8 mouse cellular contexts compared by ENCODE assay signal in genomic region chr12:107960789-107961491, GRCm38 (mm10). TPM values are rescaled to one million over a fixed set of nuclear protein-coding genes. Genes with fewer than 3 reads are reported as not detected.
A peak's percentile ranks its signal among the peaks of the same experiment; 100 is the strongest.
DNase-seq lines count a peak whose midpoint lies in the region; ATAC-seq lines count a peak whose summit lies in the region.

No protein-coding gene starts in this region.

- 13% methylated on average over 12 of the region's 12 CpGs for whole genome bisulfite sequencing in embryonic facial prominence, embryonic 15.5 days
- WGBS in limb, embryonic 11.5 days = 18% methylated on average over 12 of the region's 12 CpGs
- WGBS in stomach, embryonic 15.5 days = 25% methylated on average over 12 of the region's 12 CpGs

- H3K27ac ChIP-seq in embryonic facial prominence, embryonic 15.5 days (replicated peaks) = peak overlapping the region; percentile 73
- 0 out of 2 replicates have a peak overlapping the region, but pooled peaks have one; percentile 49 for H3K27ac ChIP-seq in limb, embryonic 11.5 days (replicated peaks; ENCODE audit: low read depth, low read length)
- peak overlapping the region; percentile 37; the same call in 1 of the 2 replicates for H3K27ac ChIP-seq in stomach, embryonic 15.5 days

- peak; percentile 80 for ATAC-seq in embryonic facial prominence, embryonic 15.5 days (ENCODE audit: insufficient number of reproducible peaks, low FRiP score, low TSS enrichment, low read depth)
- no peak for ATAC-seq in limb, embryonic 11.5 days (ENCODE audit: insufficient number of reproducible peaks, low FRiP score, low TSS enrichment, low read depth)
- peak; percentile 88 for ATAC-seq in stomach, embryonic 15.5 days (ENCODE audit: insufficient read depth, low FRiP score, low read depth)

- H3K4me3 ChIP-seq in embryonic facial prominence, embryonic 15.5 days (replicated peaks) = 0 out of 2 replicates have a peak overlapping the region, but pooled peaks have one; percentile 6
- no peak overlapping the region for H3K4me3 ChIP-seq in limb, embryonic 11.5 days (ENCODE audit: low read depth, low read length)
- no peak overlapping the region for H3K4me3 ChIP-seq in stomach, embryonic 15.5 days (replicated peaks)

- H3K9me3 ChIP-seq in embryonic facial prominence, embryonic 15.5 days (replicated peaks) = no peaks in the 10 kb centered on the region
- no peaks in the 10 kb centered on the region for H3K9me3 ChIP-seq in limb, embryonic 11.5 days (ENCODE audit: control insufficient read depth, low read length)
- no peaks in the 10 kb centered on the region for H3K9me3 ChIP-seq in stomach, embryonic 15.5 days

- DNase-seq in ovary, adult 18-20 months (ENCODE audit: low spot score) = peak; percentile 29
- no peak for DNase-seq in ovary, postnatal 14 days (ENCODE audit: low spot score)
- DNase-seq in heart, postnatal 4 days = peak; percentile 71
- peak; percentile 62 for DNase-seq in limb, embryonic 11.5 days (ENCODE audit: low spot score)
- DNase-seq in cerebellum, postnatal 4 days (ENCODE audit: low spot score in 2 of 2) = no peak
- DNase-seq in right cerebral cortex, postnatal 14 days = no peak

- no peaks in the 10 kb centered on the region for H3K27me3 ChIP-seq in embryonic facial prominence, embryonic 15.5 days
- H3K27me3 ChIP-seq in limb, embryonic 11.5 days (ENCODE audit: control insufficient read depth, insufficient read depth, low read length) = no peaks in the 10 kb centered on the region
- H3K27me3 ChIP-seq in stomach, embryonic 15.5 days (replicated peaks) = no peaks in the 10 kb centered on the region

- H3K9ac ChIP-seq in embryonic facial prominence, embryonic 15.5 days = no peak overlapping the region
- no peak overlapping the region for H3K9ac ChIP-seq in limb, embryonic 11.5 days (ENCODE audit: low read length)
- no peak overlapping the region for H3K9ac ChIP-seq in stomach, embryonic 15.5 days

- H3K4me1 ChIP-seq in embryonic facial prominence, embryonic 15.5 days = peaks cover 79% of the 10 kb centered on the region
- peaks cover 56% of the 10 kb centered on the region for H3K4me1 ChIP-seq in limb, embryonic 11.5 days (ENCODE audit: control insufficient read depth, insufficient read depth, low read length)
- peaks cover 13% of the 10 kb centered on the region for H3K4me1 ChIP-seq in stomach, embryonic 15.5 days

- peak overlapping the region; percentile 35 for H3K4me2 ChIP-seq in embryonic facial prominence, embryonic 15.5 days (replicated peaks)
- no peak overlapping the region for H3K4me2 ChIP-seq in limb, embryonic 11.5 days (ENCODE audit: low read depth, severe bottlenecking)
- H3K4me2 ChIP-seq in stomach, embryonic 15.5 days = peak overlapping the region; percentile 39

- no peaks in the 10 kb centered on the region for H3K36me3 ChIP-seq in embryonic facial prominence, embryonic 15.5 days
- H3K36me3 ChIP-seq in limb, embryonic 11.5 days (ENCODE audit: control insufficient read depth, insufficient read depth, low read length) = no peaks in the 10 kb centered on the region
- no peaks in the 10 kb centered on the region for H3K36me3 ChIP-seq in stomach, embryonic 15.5 days

RNA-seq across cellular contexts. Expression of gene Bcl11b, which starts 42.5 kb away (rescaled TPM):
- 27.0 and 28.8 TPM in 2 replicates for polyA plus RNA-seq in embryonic facial prominence, embryonic 15.5 days (2015; fragmentation: Nextera tagmentation; extraction: Ambion mirVana)
- 1 to 10 TPM; 1.5 to 1.6 TPM for total RNA-seq in heart, postnatal 4 days (2021)
- 8.7 and 12.3 TPM in 2 replicates for polyA plus RNA-seq in limb, embryonic 11.5 days (2014; fragmentation: Nextera tagmentation; extraction: Ambion mirVana)
- polyA plus RNA-seq in stomach, embryonic 15.5 days (2015; fragmentation: Nextera tagmentation; extraction: Ambion mirVana) = 5.3 and 5.7 TPM in 2 replicates

Comparison
In these comparisons a context has a peak if more than half of its experiments do, and no peak if none do; other contexts are left out.
1. DNase-seq: peak in ovary, adult 18-20 months (single experiment), heart, postnatal 4 days (single experiment) and limb, embryonic 11.5 days (single experiment); none in ovary, postnatal 14 days (single experiment), cerebellum, postnatal 4 days (0 of 2) and right cerebral cortex, postnatal 14 days (single experiment).
2. Peak in every context shown above with its lines, with median percentiles within 50 percentile points of each other: H3K27ac ChIP-seq.